Mouse (Mus musculus) CH12.LX (cell line): ENCODE measurements at regions not wholly inside any gene's neighbourhood (a gene's known extent, or its start where the extent isn't known, plus 50 kb on each side); places are given as distances from the start of the nearest gene placed in this dataset.

ENCODE experiments used
- CHD1 ChIP-seq: IDR thresholded peaks from 2 replicates; pipeline ENCODE4 v1.6.1; 2012; ENCODE audit warnings: low read depth, low read length, improper control_type of control experiment, inconsistent platforms
- CHD2 ChIP-seq: IDR thresholded peaks from 2 replicates; pipeline ENCODE4 v1.6.1; 2011; ENCODE audit warnings: low read length, improper control_type of control experiment
- CTCF ChIP-seq, 2 experiments: IDR thresholded peaks in 1 of 2; conservative IDR thresholded peaks in 1 of 2; 2 replicates each; pipeline ENCODE4 v1.5.1; 2011 to 2012; ENCODE audit warnings: low read depth in 2 of 2, low read length in 2 of 2, improper control_type of control experiment in 1 of 2, inconsistent platforms in 1 of 2, mild to moderate bottlenecking in 1 of 2, moderate library complexity in 1 of 2
- MYC ChIP-seq: IDR thresholded peaks from 2 replicates; pipeline ENCODE4 v1.6.1; 2011; ENCODE audit warnings: low read depth, mild to moderate bottlenecking, improper control_type of control experiment, low read length
- POLR2A ChIP-seq: IDR thresholded peaks from 2 replicates; pipeline ENCODE4 v1.6.1; 2011; ENCODE audit warnings: low read depth, mild to moderate bottlenecking, improper control_type of control experiment, low read length
- POLR2AphosphoS2 ChIP-seq: IDR thresholded peaks from 2 replicates; pipeline ENCODE4 v1.6.1; 2011; ENCODE audit warnings: low read depth, low read length, improper control_type of control experiment
- SMC3 ChIP-seq: IDR thresholded peaks from 2 replicates; pipeline ENCODE4 v1.6.1; 2011; ENCODE audit warnings: low read depth, low read length, improper control_type of control experiment
- TBP ChIP-seq: conservative IDR thresholded peaks from 2 replicates; pipeline ENCODE4 v1.6.1; 2011; ENCODE audit warnings: low read depth, low read length, improper control_type of control experiment
- USF1 ChIP-seq: IDR thresholded peaks from 2 replicates; pipeline ENCODE4 v1.6.1; 2014; ENCODE audit warnings: low read depth, mild to moderate bottlenecking, inconsistent platforms, low read length, improper control_type of control experiment

DNA sequence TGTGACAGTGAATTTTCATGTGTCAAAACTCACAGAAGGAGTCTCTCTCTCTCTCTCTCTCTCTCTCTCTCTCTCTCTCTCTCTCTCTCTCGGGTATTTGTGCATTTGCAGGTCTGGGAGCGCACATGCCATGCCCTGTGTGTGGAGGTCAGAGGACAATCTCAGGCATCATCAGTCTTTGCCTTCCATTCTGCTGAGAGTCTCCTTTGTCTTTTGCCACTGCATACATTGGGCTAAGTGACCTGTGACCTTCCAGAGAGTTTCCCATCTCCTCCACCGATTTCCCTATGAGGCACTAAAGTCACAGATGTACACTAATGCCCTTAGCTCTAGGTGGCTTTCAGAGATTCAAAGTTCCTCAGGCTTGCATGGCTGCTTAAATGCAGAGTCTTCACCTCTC, 391.7 kb downstream of the Tcerg1l start:
- no peak for TF ChIP-seq POLR2A
- TF ChIP-seq CTCF (conservative IDR thresholded peaks at IDR 0.05 in 1 of 2, IDR thresholded peaks at IDR 0.05 in 1 of 2; ENCODE audit: low read depth in 2 of 2, low read length in 2 of 2) = no peak
- TF ChIP-seq USF1 = no peak
- no peak for TF ChIP-seq CHD1
- TF ChIP-seq SMC3 = no peak
- TF ChIP-seq MYC = no peak
- no peak for TF ChIP-seq POLR2AphosphoS2
- TF ChIP-seq TBP = no peak
- no peak for TF ChIP-seq CHD2
